Mouse (Mus musculus) MEL (cell line): ENCODE results near the gene Dmtf1. TPM values are rescaled to one million over a fixed set of nuclear protein-coding genes. Genes with fewer than 3 reads are reported as not detected.

ENCODE experiments used
- DNase-seq: peaks from one replicate; pipeline ENCODE4 v3.0.0; 2011; ENCODE audit warnings: low read depth, low spot score
- H3K27ac ChIP-seq: 2 replicates; pipeline ENCODE4 v1.5.1; 2012; ENCODE audit warnings: low read depth, mild to moderate bottlenecking, control low read depth, low read length, moderate library complexity; ENCODE audit not compliant: control insufficient read depth
- H3K27me3 ChIP-seq, 2 experiments: fragments of 150-350 bp in 1 of 2; sonication (generic) in 1 of 2; 2 replicates each; pipeline ENCODE4 v1.6.1; 2012; ENCODE audit warnings: low read length in 2 of 2, mild to moderate bottlenecking in 2 of 2, improper control_type of control experiment in 1 of 2, moderate library complexity in 1 of 2; ENCODE audit not compliant: insufficient read depth in 2 of 2, control insufficient read depth in 1 of 2
- H3K36me3 ChIP-seq, 2 experiments: 2 replicates each; pipeline ENCODE4 v1.6.1; 2012 to 2014; ENCODE audit warnings: low read length in 2 of 2, improper control_type of control experiment in 1 of 2, inconsistent platforms in 1 of 2, mild to moderate bottlenecking in 1 of 2; ENCODE audit not compliant: insufficient read depth in 2 of 2, control insufficient read depth in 1 of 2
- H3K4me1 ChIP-seq, 2 experiments: fragments of 150-350 bp in 1 of 2; sonication (generic) in 1 of 2; 2 replicates each; pipeline ENCODE4 v1.6.1; 2012; ENCODE audit warnings: low read length in 2 of 2, improper control_type of control experiment in 1 of 2, mild to moderate bottlenecking in 1 of 2; ENCODE audit not compliant: insufficient read depth in 2 of 2, control insufficient read depth in 1 of 2
- H3K4me3 ChIP-seq, 2 experiments: fragments of 150-350 bp in 1 of 2; sonication (generic) in 1 of 2; 2 replicates each; pipeline ENCODE4 v1.5.1; 2012; ENCODE audit warnings: low read depth in 2 of 2, low read length in 2 of 2, mild to moderate bottlenecking in 2 of 2, moderate library complexity in 2 of 2, control low read depth in 1 of 2, improper control_type of control experiment in 1 of 2; ENCODE audit not compliant: control insufficient read depth in 1 of 2, insufficient read depth in 1 of 2
- H3K79me2 ChIP-seq: 2 replicates; pipeline ENCODE4 v1.6.1; 2012; ENCODE audit warnings: mild to moderate bottlenecking, low read length, moderate library complexity; ENCODE audit not compliant: control insufficient read depth, poor library complexity, insufficient read depth
- H3K9ac ChIP-seq: 2 replicates; pipeline ENCODE4 v1.6.1; 2012; ENCODE audit warnings: low read depth, mild to moderate bottlenecking, control low read depth, low read length, moderate library complexity; ENCODE audit not compliant: control insufficient read depth, poor library complexity, severe bottlenecking
- H3K9me3 ChIP-seq: fragments of 150-350 bp; sonication (generic); replicated peaks from 2 replicates; pipeline ENCODE4 v1.6.1; 2012; ENCODE audit warnings: mild to moderate bottlenecking, low read length, improper control_type of control experiment, moderate library complexity; ENCODE audit not compliant: insufficient read depth
- CTCF ChIP-seq, 3 experiments: IDR thresholded peaks in 2 of 3; conservative IDR thresholded peaks in 1 of 3; 2 replicates each; pipeline ENCODE4 v1.5.1; 2011 to 2012; ENCODE audit warnings: low read length in 3 of 3, low read depth in 2 of 3, mild to moderate bottlenecking in 2 of 3, improper control_type of control experiment in 1 of 3, inconsistent platforms in 1 of 3, mixed read lengths in 1 of 3, moderate library complexity in 1 of 3; ENCODE audit not compliant: control insufficient read depth in 1 of 3, insufficient read depth in 1 of 3, poor library complexity in 1 of 3, severe bottlenecking in 1 of 3
- EP300 ChIP-seq, 2 experiments: IDR thresholded peaks; 2 replicates each; pipeline ENCODE4 v1.6.1; 2011; ENCODE audit warnings: improper control_type of control experiment in 2 of 2, low read length in 2 of 2, low read depth in 1 of 2, mild to moderate bottlenecking in 1 of 2
- MAFK ChIP-seq: IDR thresholded peaks from 2 replicates; pipeline ENCODE4 v1.6.1; 2011; ENCODE audit warnings: low read depth, mild to moderate bottlenecking, low read length, improper control_type of control experiment, borderline replicate concordance
- NRF1 ChIP-seq: IDR thresholded peaks from 2 replicates; pipeline ENCODE4 v1.6.1; 2014; ENCODE audit warnings: low read depth, mild to moderate bottlenecking, inconsistent platforms, low read length, improper control_type of control experiment, moderate library complexity; ENCODE audit not compliant: poor library complexity, insufficient read depth, severe bottlenecking
- POLR2AphosphoS2 ChIP-seq: IDR thresholded peaks from 2 replicates; pipeline ENCODE4 v1.6.1; 2011; ENCODE audit warnings: low read length, improper control_type of control experiment
- RAD21 ChIP-seq: IDR thresholded peaks from 2 replicates; pipeline ENCODE4 v1.6.1; 2011; ENCODE audit warnings: mild to moderate bottlenecking, low read depth, low read length, improper control_type of control experiment
- RCOR1 ChIP-seq: IDR thresholded peaks from 2 replicates; pipeline ENCODE4 v1.6.1; 2012; ENCODE audit warnings: low read depth, mild to moderate bottlenecking, inconsistent platforms, low read length, improper control_type of control experiment
- TAL1 ChIP-seq: IDR thresholded peaks from 2 replicates; pipeline ENCODE4 v1.6.1; 2012; ENCODE audit warnings: mild to moderate bottlenecking, inconsistent platforms, low read length, moderate library complexity, mixed read lengths
- TBP ChIP-seq: IDR thresholded peaks from 2 replicates; pipeline ENCODE4 v1.8.0; 2011; ENCODE audit warnings: low read depth, low read length, improper control_type of control experiment
- ZC3H11A ChIP-seq: IDR thresholded peaks from 2 replicates; pipeline ENCODE4 v1.6.1; 2012; ENCODE audit warnings: low read depth, mild to moderate bottlenecking, inconsistent platforms, low read length, improper control_type of control experiment
- polyA plus RNA-seq, 2 experiments: library from polyadenylated mRNA; stranded (reverse) in 1 of 2; unstranded in 1 of 2; fragments of >175 nt in 1 of 2; fragments of >200 nt in 1 of 2; gene quantifications; 2 replicates each; pipeline versions ENCODE4 v1.2.1 to v1.2.4; 2012; ENCODE audit warnings: low replicate concordance in 2 of 2, low read depth in 1 of 2; ENCODE audit not compliant: insufficient read length in 2 of 2, insufficient read depth in 1 of 2, missing spikeins in 1 of 2
- total RNA-seq: library from RNA; depleted of rRNA; stranded (reverse); fragments of 300-350 nt; gene quantifications from 2 replicates; pipeline ENCODE4 v1.2.3, GENCODE M21; 2012; rRNA removed

Gene Dmtf1
- total and polyA plus RNA-seq, 3 experiments, result 18.7 to 78.4 (median 22.0) TPM

- no peaks in the 10 kb centered on the region; a peak in 1 of 4 replicates for H3K4me1 ChIP-seq
- no peak overlapping the region for H3K4me3 ChIP-seq
- no peak overlapping the region for H3K9ac ChIP-seq
- H3K36me3 ChIP-seq, result no peaks in the 10 kb centered on the region
- no peak for TF ChIP-seq POLR2AphosphoS2
- TF ChIP-seq TAL1, result no peak
- TF ChIP-seq MAFK, result no peak
- TF ChIP-seq CTCF (IDR thresholded peaks at IDR 0.05 in 2 of 3, conservative IDR thresholded peaks at IDR 0.05 in 1 of 3; ENCODE audit: control insufficient read depth in 1 of 3, insufficient read depth in 1 of 3, low read depth in 2 of 3, low read length in 3 of 3, poor library complexity in 1 of 3, severe bottlenecking in 1 of 3), result no peak
- no peak for TF ChIP-seq RCOR1
- TF ChIP-seq NRF1, result no peak
- TF ChIP-seq ZC3H11A, result no peak
- TF ChIP-seq RAD21, result no peak
- peak; percentile 9 for DNase-seq
- H3K9me3 ChIP-seq, result no peaks in the 10 kb centered on the region
- H3K27ac ChIP-seq, result no peak overlapping the region
- peaks cover 0 to 2% of the 10 kb centered on the region in 2 experiments; a peak in 1 of 4 replicates for H3K27me3 ChIP-seq
- no peaks in the 10 kb centered on the region for H3K79me2 ChIP-seq
Measured at GRCm38 (mm10) chr5:9069599-9070209, 91.9 kb downstream of the Dmtf1 start.

GRCm38 (mm10) chr5:9068886-9069285, 92.7 kb downstream of the Dmtf1 start:
- Histone ChIP-seq H3K36me3 (no peaks in the 10 kb centered on the region), H3K4me3 (no peak overlapping the region), H3K27ac (no peak overlapping the region), H3K79me2 (no peaks in the 10 kb centered on the region), H3K4me1 (no peaks in the 10 kb centered on the region; a peak in 1 of 4 replicates), H3K9ac (no peak overlapping the region), H3K27me3 (peaks cover 0 to 2% of the 10 kb centered on the region in 2 experiments; a peak in 1 of 4 replicates), H3K9me3 (no peaks in the 10 kb centered on the region)
- 0 out of 4 replicates have a peak, but pooled peaks of 1 of the 2 experiments have one; percentile 13 for TF ChIP-seq EP300 (IDR thresholded peaks at IDR 0.05; ENCODE audit: low read depth in 1 of 2, low read length in 2 of 2)
- no peak for TF ChIP-seq TBP
- DNase-seq, result peak; percentile 41

Other genes starting within 250 kb of the Dmtf1 start
- 9.4 and 10.1 TPM in 2 replicates for gene Crot, start 164.5 kb downstream of the Dmtf1 start, total RNA-seq
- gene Crot, start 164.5 kb downstream of the Dmtf1 start, polyA plus RNA-seq, result 100 to 1,000 TPM in 1 of 2 experiments, 1 to 10 TPM in 1; 9.8 to 148 TPM
- 3.5 and 5.1 TPM in 2 replicates for gene Tmem243, start 61.1 kb downstream of the Dmtf1 start, total RNA-seq
- gene Tmem243, start 61.1 kb downstream of the Dmtf1 start, polyA plus RNA-seq, result 10 to 100 TPM in 1 of 2 experiments, not detected in 1; 14.9 TPM
- not detected in 2 replicates for gene 9330182L06Rik, start 104.3 kb upstream of the Dmtf1 start, total RNA-seq
- not detected for gene 9330182L06Rik, start 104.3 kb upstream of the Dmtf1 start, polyA plus RNA-seq